Mouse (Mus musculus) regulatory T cell (primary cell): ENCODE data around the gene Tnfrsf11a.
"Not testable (repeated sequence)": the region's sequence is repeated elsewhere in the genome, so short reads cannot be mapped to it uniquely, and the experiment has no call there.

Experiments
- in situ Hi-C: fragments of 300-600 bp; cut with MboI, MseI; formaldehyde crosslinking; loops from one replicate; pipeline ENCODE4 v1.15.1; 2025; ENCODE audit warnings: high pct_unique_total_duplicates

Gene Tnfrsf11a

DNA sequence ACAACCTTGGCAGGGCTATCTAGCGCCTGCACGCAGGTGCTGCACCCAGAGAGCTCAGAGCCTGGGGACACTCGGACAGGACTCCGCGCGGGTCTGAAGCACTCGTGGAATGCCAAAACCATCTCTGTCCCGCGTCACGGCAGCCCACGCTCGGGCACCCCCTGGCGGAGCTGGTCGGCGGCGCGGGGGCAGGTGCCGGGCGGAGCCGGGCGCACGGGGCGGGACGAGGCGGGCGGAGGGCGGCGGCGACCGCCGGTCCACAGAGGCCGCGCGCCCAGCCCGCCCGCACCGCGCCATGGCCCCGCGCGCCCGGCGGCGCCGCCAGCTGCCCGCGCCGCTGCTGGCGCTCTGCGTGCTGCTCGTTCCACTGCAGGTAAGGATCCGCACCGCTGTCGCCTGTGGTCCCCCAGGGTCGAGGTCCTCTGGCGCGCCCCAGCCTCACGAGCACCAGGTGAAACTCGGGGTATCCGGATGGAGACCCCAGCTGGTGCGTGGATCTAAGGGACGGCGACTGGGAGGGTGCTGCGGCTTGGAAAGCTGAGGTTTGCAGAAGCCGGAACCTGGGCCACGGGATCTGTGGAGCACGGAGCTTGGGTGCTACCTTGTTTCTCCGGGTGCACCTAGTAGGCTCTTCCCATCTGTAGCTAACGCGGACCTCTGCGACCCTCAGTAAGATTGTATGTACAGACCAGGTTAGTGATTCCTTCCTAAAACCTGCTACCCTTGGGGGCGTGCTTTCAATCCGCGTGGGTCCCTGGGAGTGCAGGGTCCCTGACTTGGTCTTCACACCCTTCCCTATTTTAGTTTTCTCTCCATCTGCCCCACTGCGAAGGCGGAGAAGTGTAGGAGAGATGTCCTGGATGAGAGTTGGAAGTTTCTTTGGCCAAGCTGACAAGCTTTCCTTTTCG is at the start of gene Tnfrsf11a:
Tnfrsf11a (plus strand) TSS at position 262 of the 908 bp plus-strand sequence.
- in situ Hi-C loops, result no loop called here

DNA sequence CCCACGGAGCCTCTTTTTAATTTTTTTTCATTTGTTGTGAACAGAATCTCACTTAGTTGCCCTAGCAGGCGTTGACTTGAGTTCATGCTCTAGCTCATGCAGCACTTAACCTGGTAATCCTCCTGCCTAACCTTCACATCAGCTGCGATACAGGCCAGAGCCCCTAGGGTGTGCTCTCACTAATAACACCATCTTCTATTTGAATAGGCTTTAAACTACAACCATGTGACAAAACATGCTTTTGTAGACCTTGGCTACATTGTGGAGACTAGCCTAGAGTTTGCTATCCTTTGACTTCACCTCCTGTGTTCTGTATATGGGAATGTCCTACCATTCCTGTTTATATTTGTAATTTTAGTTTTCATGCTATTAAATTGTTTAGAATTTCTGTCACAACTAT is 45.2 kb upstream of the Tnfrsf11a start:
- in situ Hi-C loops, result no loop called here

- in situ Hi-C loops, result no loop called here
Measured at GRCm38 (mm10) chr1:105738334-105738733, 42.2 kb upstream of the Tnfrsf11a start.

DNA sequence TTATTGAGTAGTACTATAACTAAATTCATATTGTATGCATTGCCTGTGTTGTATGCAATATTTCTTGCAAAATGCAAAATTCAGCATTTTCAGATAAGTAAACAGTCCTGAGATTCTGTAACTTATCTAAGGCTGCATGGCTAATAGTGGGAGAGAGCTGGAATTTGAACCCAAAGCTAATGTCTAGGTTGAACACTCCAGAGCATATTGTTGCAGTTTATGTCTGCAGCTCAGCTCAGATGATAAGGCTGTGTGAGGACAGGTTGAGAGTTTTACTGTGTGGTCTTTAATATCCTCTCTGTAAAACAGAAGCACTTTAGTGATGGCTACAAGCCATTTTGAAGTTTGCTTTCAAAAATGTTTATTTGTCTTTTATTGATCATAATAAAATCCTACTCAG is 41.0 kb upstream of the Tnfrsf11a start:
- in situ Hi-C loops, result no loop called here

DNA sequence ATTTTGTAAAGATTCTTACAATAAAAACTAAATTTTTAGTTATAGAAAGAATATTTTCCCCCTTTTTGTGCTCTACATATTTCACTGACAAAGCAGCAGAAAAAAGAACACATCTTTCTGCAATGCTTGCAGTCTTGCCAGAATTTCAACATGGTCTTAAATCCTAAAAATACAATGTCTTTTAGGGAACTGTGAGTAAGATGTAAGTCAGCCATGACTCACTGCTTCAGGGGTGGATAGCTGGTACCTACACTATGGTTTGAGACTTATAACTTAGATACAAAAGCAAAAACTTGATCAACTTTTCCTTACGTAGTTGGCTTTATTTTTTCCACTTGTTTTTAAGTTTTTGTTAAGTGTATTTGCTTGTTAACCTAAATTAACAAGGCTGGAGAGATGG is 38.0 kb upstream of the Tnfrsf11a start:
- in situ Hi-C loops, result no loop called here

DNA sequence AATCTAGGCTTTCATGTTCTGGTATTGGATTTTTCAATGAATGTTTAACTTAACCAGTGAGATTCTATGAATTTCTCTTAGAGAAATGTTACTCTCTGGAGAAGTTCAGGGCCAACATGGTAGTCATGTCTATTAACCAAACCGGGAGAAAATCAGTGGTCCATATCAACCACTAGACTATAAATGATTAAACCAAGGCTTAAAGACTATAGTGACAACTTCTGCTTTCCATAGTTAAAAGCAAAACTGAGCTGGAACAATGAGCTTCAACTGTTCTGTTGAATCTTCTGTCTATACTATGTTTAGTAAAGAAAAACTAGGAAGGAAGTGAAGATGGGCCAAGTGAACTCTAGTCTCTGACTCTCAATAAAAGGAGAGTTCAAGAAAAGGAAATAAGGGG is 34.1 kb upstream of the Tnfrsf11a start:
- in situ Hi-C loops, result no loop called here

DNA sequence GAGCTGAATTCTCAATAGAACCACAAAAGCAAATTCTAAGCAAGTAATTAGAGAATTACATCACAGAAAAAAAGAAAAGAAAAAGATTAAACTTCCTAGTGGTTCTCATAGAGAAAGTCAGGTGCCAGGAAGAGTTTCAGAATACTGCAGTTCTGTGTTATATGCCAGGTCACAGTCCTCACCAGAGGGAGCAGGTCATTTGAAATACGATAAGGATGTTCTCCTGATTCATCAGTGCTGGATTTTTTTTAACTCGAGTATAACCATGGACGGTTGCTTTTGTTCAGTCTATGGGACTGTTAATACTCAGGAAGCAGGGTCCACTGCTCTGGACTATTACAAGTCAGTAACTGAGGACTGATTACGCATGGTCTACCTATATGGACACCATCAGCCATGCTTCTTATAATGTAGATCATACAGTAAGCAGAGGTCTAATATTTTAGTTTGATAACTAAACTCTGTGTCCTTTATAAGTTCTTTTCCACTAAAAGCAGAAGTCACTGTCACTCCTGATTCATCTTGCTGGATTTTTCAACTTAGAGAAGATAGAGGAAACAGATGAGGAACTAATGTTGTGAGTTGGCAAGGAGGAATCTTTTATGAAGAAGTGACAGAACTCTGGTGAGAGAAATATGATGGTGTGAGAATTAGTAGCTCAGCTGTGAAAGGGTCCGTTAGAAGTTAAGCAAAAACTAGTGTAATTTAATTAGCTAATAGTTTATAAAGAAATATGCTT is 33.5 kb upstream of the Tnfrsf11a start:
- in situ Hi-C loops, result no loop called here

GRCm38 (mm10) chr1:105748091-105748799 is 32.3 kb upstream of the Tnfrsf11a start:
- in situ Hi-C loops, result no loop called here

GRCm38 (mm10) chr1:105752196-105752595 is 28.3 kb upstream of the Tnfrsf11a start:
- in situ Hi-C loops, result no loop called here

GRCm38 (mm10) chr1:105752944-105753343 is 27.6 kb upstream of the Tnfrsf11a start:
- in situ Hi-C loops, result no loop called here

DNA sequence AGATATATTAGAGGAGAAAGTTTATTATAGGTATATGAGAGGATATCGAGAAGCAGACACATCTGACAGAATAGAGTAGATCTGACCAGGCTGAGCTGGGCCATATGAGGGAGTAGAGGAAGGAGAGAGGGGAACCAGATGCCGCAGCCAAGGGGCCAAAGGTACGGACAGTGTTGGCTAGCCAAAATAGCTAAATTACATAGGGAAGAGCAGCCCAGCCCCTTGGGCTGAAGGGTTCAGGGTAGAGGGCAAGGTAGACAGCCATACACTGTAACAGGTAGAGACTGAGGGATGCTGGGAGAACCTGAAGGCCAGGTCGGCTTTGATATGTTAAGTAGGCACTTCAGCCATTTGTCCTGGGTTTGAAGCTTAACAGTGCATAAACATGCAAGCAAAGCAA is 21.7 kb upstream of the Tnfrsf11a start:
- in situ Hi-C loops, result no loop called here

- in situ Hi-C loops, result no loop called here
Measured at GRCm38 (mm10) chr1:105759422-105760165, 20.9 kb upstream of the Tnfrsf11a start.

DNA sequence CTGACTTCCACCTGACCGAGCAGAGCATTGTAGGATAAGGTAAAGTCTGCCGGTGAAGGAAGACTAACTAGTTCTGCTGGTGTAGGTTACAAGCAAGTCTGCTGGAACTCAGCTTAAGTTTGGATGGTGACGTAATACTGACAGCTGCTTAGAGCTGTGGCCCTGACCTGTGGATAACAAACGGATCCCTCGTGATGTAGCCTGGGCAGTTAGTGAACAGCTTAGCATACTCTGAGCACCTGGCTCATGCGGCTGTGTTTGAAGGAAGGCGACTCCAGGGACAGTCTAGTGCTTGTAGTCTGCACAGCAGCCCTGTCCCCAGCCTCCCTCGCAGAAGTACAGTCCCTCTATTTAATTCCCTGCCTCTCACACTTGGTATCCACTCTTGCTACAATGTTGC is 14.9 kb upstream of the Tnfrsf11a start:
- in situ Hi-C loops, result no loop called here

DNA sequence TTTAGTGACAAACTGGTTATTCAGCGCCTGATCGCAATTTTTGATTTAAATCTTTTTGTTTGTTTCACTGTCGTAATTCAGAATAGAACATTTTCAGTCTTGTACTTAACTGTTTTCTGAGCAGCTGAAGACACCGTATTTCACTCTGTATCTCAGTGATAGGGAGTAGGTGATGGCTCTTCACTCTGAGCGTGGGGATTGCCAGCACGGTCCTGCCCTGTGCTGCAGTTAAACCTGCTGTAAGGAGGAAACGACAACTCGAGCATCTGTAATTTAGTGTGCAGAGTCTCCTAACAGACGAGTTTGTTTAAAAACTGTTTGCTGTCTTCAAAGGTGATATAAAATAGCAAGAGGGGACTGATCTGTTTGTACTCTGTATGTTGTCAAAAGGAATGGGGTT is 14.4 kb upstream of the Tnfrsf11a start:
- in situ Hi-C loops, result not testable (repeated sequence)

DNA sequence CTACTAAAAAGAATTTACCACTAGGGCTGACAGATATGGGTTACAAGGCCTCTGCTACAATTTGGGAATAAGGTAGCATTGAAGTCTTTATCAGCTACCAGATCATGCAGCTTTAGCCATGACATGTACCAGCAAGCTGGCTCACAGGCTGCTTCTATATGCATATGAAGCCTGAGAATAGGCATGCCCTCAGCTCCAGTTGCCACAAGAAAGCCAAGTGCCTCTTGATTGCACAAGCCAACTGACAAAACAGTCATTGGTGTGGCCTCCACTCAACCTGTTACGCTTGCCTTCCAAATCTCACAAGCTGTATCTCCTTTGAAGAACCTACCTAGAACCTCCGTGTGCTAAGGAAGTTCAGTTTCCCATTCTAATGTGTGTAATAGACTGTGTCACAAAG is 12.1 kb upstream of the Tnfrsf11a start:
- in situ Hi-C loops, result no loop called here

DNA sequence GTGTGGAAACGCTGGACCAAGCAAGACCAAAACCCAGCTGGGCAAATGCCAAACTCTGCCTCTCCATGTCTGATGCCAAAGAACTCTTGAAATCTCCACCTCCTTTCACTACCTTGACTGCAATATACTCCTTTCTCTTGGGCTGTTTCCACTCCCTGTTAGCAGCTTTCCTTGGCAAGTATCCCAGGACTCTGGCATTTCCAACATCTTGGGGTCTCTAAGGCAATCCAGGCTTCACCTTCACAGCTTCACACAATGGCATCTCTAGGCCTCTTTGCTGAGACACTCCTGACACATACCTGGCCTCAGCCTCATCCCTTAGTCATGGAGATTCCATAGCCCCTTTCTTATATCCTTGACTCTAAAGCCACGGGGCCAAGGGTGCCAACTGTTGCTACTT is 9.8 kb upstream of the Tnfrsf11a start:
- in situ Hi-C loops, result no loop called here

DNA sequence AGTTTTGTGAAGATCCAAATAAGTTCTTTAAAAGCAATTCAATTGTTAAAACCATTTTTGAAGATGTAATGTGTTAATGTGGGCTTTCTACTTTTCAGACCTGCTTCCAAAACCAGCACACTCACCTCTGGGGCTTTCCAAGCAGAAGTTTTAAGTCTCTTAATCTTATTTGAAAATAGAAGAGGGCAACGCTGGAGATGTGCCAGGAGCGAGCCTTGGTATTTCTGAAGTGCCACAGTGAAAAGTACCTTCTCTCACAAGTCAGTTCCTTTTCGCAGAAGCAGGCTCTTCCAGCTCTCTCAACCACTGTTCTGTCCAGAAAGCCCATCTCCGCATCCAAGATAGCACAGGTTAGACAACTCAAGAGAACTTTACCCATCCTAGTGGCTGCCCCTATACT is 4.1 kb upstream of the Tnfrsf11a start:
- in situ Hi-C loops, result no loop called here

DNA sequence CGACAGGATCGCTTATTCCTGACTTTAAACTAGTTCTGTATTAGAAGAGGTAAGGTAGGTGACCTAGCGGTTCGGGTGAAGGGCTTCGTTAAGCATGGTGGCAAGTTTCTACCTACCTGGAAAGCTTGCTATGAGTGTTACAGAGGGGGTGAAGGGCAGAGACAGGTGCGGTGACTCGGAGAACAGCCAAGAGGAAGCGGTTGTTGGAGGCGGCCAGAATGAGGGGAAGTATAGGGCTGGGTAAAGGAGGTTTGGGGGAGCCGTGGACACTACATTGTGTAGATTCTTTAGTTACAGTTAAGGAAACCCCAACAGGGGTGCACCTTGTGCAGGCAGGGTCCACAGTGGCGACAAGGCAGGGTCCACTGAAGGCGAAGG is 450 bp upstream of the Tnfrsf11a start:
- in situ Hi-C loops, result no loop called here

GRCm38 (mm10) chr1:105781391-105782146 is 1.1 kb downstream of the Tnfrsf11a start:
- in situ Hi-C loops, result no loop called here

GRCm38 (mm10) chr1:105784257-105785016 is 3.9 kb downstream of the Tnfrsf11a start:
- in situ Hi-C loops, result no loop called here
